ENCODE assay signal across 23 mouse cellular contexts in the genomic region with DNA sequence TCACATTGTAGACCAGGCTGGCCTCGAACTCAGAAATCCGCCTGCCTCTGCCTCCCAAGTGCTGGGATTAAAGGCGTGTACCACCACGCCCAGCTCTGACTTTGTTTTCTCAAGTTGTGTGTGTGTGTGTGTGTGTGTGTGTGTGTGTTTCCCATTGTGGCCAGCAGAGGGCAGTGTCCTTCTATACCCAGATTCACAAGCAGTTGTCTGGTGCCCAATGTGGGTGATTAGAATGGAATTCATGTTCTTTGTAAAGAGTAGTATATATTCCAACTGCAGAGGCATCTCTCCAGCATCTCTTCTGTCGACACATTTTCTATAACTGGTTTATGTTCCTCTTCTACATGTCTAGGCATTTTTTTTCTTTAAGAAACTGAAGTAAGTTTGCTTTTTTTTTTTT. TPM values are rescaled to one million over a fixed set of nuclear protein-coding genes. Genes with fewer than 3 reads are reported as not detected.
DNase-seq lines count a peak whose midpoint lies in the region; ATAC-seq and TF ChIP-seq lines count a peak whose summit lies in the region.
"Had no signal": no experiment of that assay in that cellular context is flagged by ENCODE, and none has a peak within 500 bp of the region (broad histone marks: within the 10 kb centered on the region; RNA-seq: fewer than 3 reads in every experiment).

No protein-coding gene starts in this region.

- peak; percentile 17; the same call in 1 of the 2 replicates for TF ChIP-seq CTCF in kidney, adult 2 months (conservative IDR thresholded peaks at IDR 0.05; ENCODE audit: insufficient read depth, insufficient read length, low read depth, low read length)
- TF ChIP-seq CTCF in lung, embryonic 14.5 days (IDR thresholded peaks at IDR 0.05; ENCODE audit: low read depth): peak; percentile 33; the same call in 1 of the 2 replicates
- peak; percentile 3 for TF ChIP-seq CTCF in ES-Bruce4 (IDR thresholded peaks at IDR 0.05; ENCODE audit: low read depth, low read length)
- TF ChIP-seq CTCF in brain, embryonic 14.5 days (IDR thresholded peaks at IDR 0.05; ENCODE audit: borderline replicate concordance, extremely low read depth, insufficient read depth, insufficient read length): peak; percentile 33; the same call in 1 of the 2 replicates

- H3K27me3 ChIP-seq in kidney, adult 2 months (replicated peaks; ENCODE audit: control insufficient read depth, insufficient read depth, low read length): no peaks in the 10 kb centered on the region
- no peaks in the 10 kb centered on the region for H3K27me3 ChIP-seq in lung, embryonic 14.5 days (ENCODE audit: insufficient read depth, low read length)
- no peaks in the 10 kb centered on the region for H3K27me3 ChIP-seq in ES-Bruce4 (ENCODE audit: control insufficient read depth, insufficient read depth, low read length, poor library complexity, severe bottlenecking)
- H3K27me3 ChIP-seq: embryonic facial prominence, embryonic 12.5 days; heart, embryonic 15.5 days; kidney, embryonic 15.5 days; midbrain, embryonic 13.5 days; Patski had no signal

- no peak overlapping the region for H3K9ac ChIP-seq in lung, embryonic 14.5 days
- no peak overlapping the region for H3K9ac ChIP-seq in ES-Bruce4 (ENCODE audit: low read depth, poor library complexity, severe bottlenecking)
- H3K9ac ChIP-seq: embryonic facial prominence, embryonic 12.5 days; heart, embryonic 15.5 days; kidney, embryonic 15.5 days; midbrain, embryonic 13.5 days had no signal

- 95% methylated on average over 5 of the region's 5 CpGs for WGBS in kidney, adult 2 months
- WGBS in lung, embryonic 14.5 days: 99% methylated on average over 5 of the region's 5 CpGs

- H3K27ac ChIP-seq in kidney, adult 2 months (ENCODE audit: insufficient read depth, low read depth, low read length): no peak overlapping the region
- no peak overlapping the region for H3K27ac ChIP-seq in lung, embryonic 14.5 days (ENCODE audit: low read depth)
- H3K27ac ChIP-seq in ES-Bruce4 (ENCODE audit: insufficient read depth, low read length): no peak overlapping the region
- H3K27ac ChIP-seq: embryonic facial prominence, embryonic 12.5 days; heart, embryonic 15.5 days; hindbrain, embryonic 10.5 days; kidney, embryonic 15.5 days; limb, embryonic 10.5 days; midbrain, embryonic 13.5 days had no signal

- ATAC-seq in lung, embryonic 14.5 days (ENCODE audit: insufficient read depth): no peak
- ATAC-seq: forebrain, embryonic 16.5 days; inflammation-experienced regulatory T-cells, adult 6 months; midbrain, embryonic 13.5 days; Patski had no signal

- no peak overlapping the region for H3K4me2 ChIP-seq in lung, embryonic 14.5 days
- H3K4me2 ChIP-seq: embryonic facial prominence, embryonic 12.5 days; heart, embryonic 15.5 days; kidney, embryonic 15.5 days; midbrain, embryonic 13.5 days had no signal

- no peaks in the 10 kb centered on the region for H3K36me3 ChIP-seq in kidney, adult 2 months (ENCODE audit: control insufficient read depth, insufficient read depth, low read length)
- no peaks in the 10 kb centered on the region for H3K36me3 ChIP-seq in lung, embryonic 14.5 days (ENCODE audit: insufficient read depth)
- H3K36me3 ChIP-seq in ES-Bruce4 (ENCODE audit: control insufficient read depth, insufficient read depth, low read length, poor library complexity, severe bottlenecking): peaks cover 19% of the 10 kb centered on the region
- H3K36me3 ChIP-seq: embryonic facial prominence, embryonic 12.5 days; heart, embryonic 15.5 days; kidney, embryonic 15.5 days; midbrain, embryonic 13.5 days had no signal

- no peak for TF ChIP-seq EP300 in ES-Bruce4 (IDR thresholded peaks at IDR 0.05; ENCODE audit: insufficient read depth, low read depth, low read length)

- H3K4me3 ChIP-seq in kidney, adult 2 months (ENCODE audit: insufficient read depth, low read depth, low read length): no peak overlapping the region
- no peak overlapping the region for H3K4me3 ChIP-seq in lung, embryonic 14.5 days (ENCODE audit: low read depth, low read length)
- no peak overlapping the region for H3K4me3 ChIP-seq in ES-Bruce4 (ENCODE audit: low read depth, low read length)
- H3K4me3 ChIP-seq: embryonic facial prominence, embryonic 12.5 days; heart, embryonic 15.5 days; hindbrain, embryonic 10.5 days; kidney, embryonic 15.5 days; limb, embryonic 10.5 days; midbrain, embryonic 13.5 days had no signal

- DNase-seq in kidney, adult 2 months: no peak
- no peak for DNase-seq in kidney, adult 8-10 months
- no peak for DNase-seq in lung, embryonic 14.5 days
- DNase-seq in lung, postnatal 14 days: no peak
- DNase-seq in brain, embryonic 14.5 days (ENCODE audit: low read depth): no peak
- no peak for DNase-seq in testis, postnatal 10 days (ENCODE audit: low spot score)
- no peak for DNase-seq in frontal cortex, postnatal 10 days (ENCODE audit: low spot score in 2 of 2)
- DNase-seq: adrenal gland, adult 2 months; cerebellum, adult 11 months; gastrocnemius, postnatal 10 days; heart, adult 18-20 months; spleen, adult 18-20 months; thymus, postnatal 36 days had no signal

- H3K4me1 ChIP-seq in kidney, adult 2 months (ENCODE audit: control insufficient read depth, insufficient read depth, low read length): no peaks in the 10 kb centered on the region
- no peaks in the 10 kb centered on the region for H3K4me1 ChIP-seq in lung, embryonic 14.5 days (ENCODE audit: insufficient read depth)
- no peaks in the 10 kb centered on the region for H3K4me1 ChIP-seq in ES-Bruce4 (ENCODE audit: control insufficient read depth, insufficient read depth, low read length)
- H3K4me1 ChIP-seq: embryonic facial prominence, embryonic 12.5 days; heart, embryonic 15.5 days; hindbrain, embryonic 10.5 days; kidney, embryonic 15.5 days; limb, embryonic 10.5 days; midbrain, embryonic 13.5 days had no signal

- no peak for TF ChIP-seq POLR2A in kidney, adult 2 months (IDR thresholded peaks at IDR 0.05; ENCODE audit: low read depth, low read length)
- no peak for TF ChIP-seq POLR2A in ES-Bruce4 (IDR thresholded peaks at IDR 0.05; ENCODE audit: insufficient read depth, low read length)
- no peak for TF ChIP-seq POLR2A in brain, embryonic 14.5 days (IDR thresholded peaks at IDR 0.05; ENCODE audit: borderline replicate concordance, extremely low read depth, insufficient read depth, insufficient read length, poor library complexity, severe bottlenecking)

- no peaks in the 10 kb centered on the region; the same call in 1 of the 2 replicates for H3K9me3 ChIP-seq in lung, embryonic 14.5 days (ENCODE audit: low read depth, low read length)
- H3K9me3 ChIP-seq in ES-Bruce4 (replicated peaks; ENCODE audit: control insufficient read depth, insufficient read depth, low read length, poor library complexity, severe bottlenecking): peaks cover 25% of the 10 kb centered on the region
- H3K9me3 ChIP-seq: embryonic facial prominence, embryonic 12.5 days had no signal

RNA-seq across cellular contexts. Expression of a gene that starts 45.8 kb away (rescaled TPM):
- 20.6 and 21.0 TPM in 2 replicates for polyA plus RNA-seq in kidney, adult 2 months (2012; rRNA removed)
- polyA plus RNA-seq in lung, embryonic 14.5 days (2014; fragmentation: Nextera tagmentation; extraction: Ambion mirVana): 22.3 and 23.0 TPM in 2 replicates
- 18.5 and 19.5 TPM in 2 replicates for polyA plus RNA-seq in ES-Bruce4 (2011; ENCODE audit: insufficient read depth, insufficient read length, low read depth, missing spikeins)
- 25.2 and 37.8 TPM in 2 replicates for polyA plus RNA-seq in brain, embryonic 14.5 days (2012; rRNA removed)

RNA-seq across cellular contexts. Expression of a gene that starts 46.4 kb away (rescaled TPM):
- 2.5 and 2.6 TPM in 2 replicates for polyA plus RNA-seq in kidney, adult 2 months (2012; rRNA removed)
- polyA plus RNA-seq in lung, embryonic 14.5 days (2014; fragmentation: Nextera tagmentation; extraction: Ambion mirVana): 0.18 and 0.64 TPM in 2 replicates
- 22.8 and 25.5 TPM in 2 replicates for polyA plus RNA-seq in ES-Bruce4 (2011; ENCODE audit: insufficient read depth, insufficient read length, low read depth, missing spikeins)
- 3.8 and 4.9 TPM in 2 replicates for polyA plus RNA-seq in brain, embryonic 14.5 days (2012; rRNA removed)
- polyA plus RNA-seq: heart, embryonic 15.5 days; inflammation-experienced regulatory T-cells, adult 6 months had no signal
